Mouse (Mus musculus) liver, adult 2 months (tissue): ENCODE data around the gene Slco1a1. TPM values are rescaled to one million over a fixed set of nuclear protein-coding genes. Genes with fewer than 3 reads are reported as not detected.
"Not testable (repeated sequence)": the region's sequence is repeated elsewhere in the genome, so short reads cannot be mapped to it uniquely, and the experiment has no call there.

ENCODE experiments used
- DNase-seq: peaks from one replicate; pipeline ENCODE4 v3.0.0-alpha.2; 2011; ENCODE audit warnings: low read depth, low spot score; ENCODE audit errors: extremely low read depth
- H3K27ac ChIP-seq: fragments of 200-500 bp; replicated peaks from 2 replicates; pipeline ENCODE4 v1.5.1; 2012; ENCODE audit warnings: low read depth, mild to moderate bottlenecking, control low read depth, inconsistent platforms, low read length; ENCODE audit not compliant: insufficient read depth
- H3K27me3 ChIP-seq: fragments of 200-500 bp; 2 replicates; pipeline ENCODE4 v1.6.1; 2012; ENCODE audit warnings: mild to moderate bottlenecking, moderate library complexity, low read length, inconsistent platforms; ENCODE audit not compliant: control insufficient read depth, insufficient read depth
- H3K36me3 ChIP-seq: fragments of 200-500 bp; 2 replicates; pipeline ENCODE4 v1.6.1; 2012; ENCODE audit warnings: low read length, inconsistent platforms; ENCODE audit not compliant: control insufficient read depth, insufficient read depth
- H3K4me1 ChIP-seq: fragments of 200-500 bp; 2 replicates; pipeline ENCODE4 v1.6.1; 2011; ENCODE audit warnings: low read length; ENCODE audit not compliant: control insufficient read depth, insufficient read depth
- H3K4me3 ChIP-seq: fragments of 200-500 bp; 2 replicates; pipeline ENCODE4 v1.5.1; 2011; ENCODE audit warnings: low read depth, mild to moderate bottlenecking, control low read depth, low read length, moderate library complexity; ENCODE audit not compliant: insufficient read depth
- H3K79me2 ChIP-seq: fragments of 200-500 bp; 2 replicates; pipeline ENCODE4 v1.6.1; 2012; ENCODE audit warnings: inconsistent platforms, mild to moderate bottlenecking, low read length, moderate library complexity; ENCODE audit not compliant: control insufficient read depth, insufficient read depth
- H3K9ac ChIP-seq: fragments of 200-500 bp; 2 replicates; pipeline ENCODE4 v1.6.1; 2012; ENCODE audit warnings: low read depth, mild to moderate bottlenecking, control low read depth, inconsistent platforms, low read length
- CTCF ChIP-seq: fragments of 200-500 bp; IDR thresholded peaks from 2 replicates; pipeline ENCODE4 v1.5.1; 2011; ENCODE audit warnings: low read depth, low read length, control low read depth
- POLR2A ChIP-seq: fragments of 200-500 bp; IDR thresholded peaks from 2 replicates; pipeline ENCODE4 v1.6.1; 2011; ENCODE audit warnings: low read length, control low read depth; ENCODE audit not compliant: insufficient read depth; ENCODE audit errors: extremely low read depth
- WGBS: fragments of 180-500 bp; shearing (Covaris S2); methylation state at CpG from one replicate; pipeline ENCODE4 v1.1.7; 2018; 5-methylcytosine and 5-hydroxymethylcytosine counted together
- polyA plus RNA-seq: library from polyadenylated mRNA; depleted of rRNA; stranded (reverse); fragments of >200 nt; gene quantifications from 2 replicates; pipeline ENCODE4 v1.2.3, GENCODE M21; 2012
- total RNA-seq: library from RNA; depleted of rRNA; stranded (reverse); fragments of >200 nt; gene quantifications from 2 replicates; pipeline ENCODE4 v1.2.3, GENCODE M21; 2014

The Slco1a1 gene
- total and polyA plus RNA-seq, 2 experiments: 12.8 to 251 TPM

DNA sequence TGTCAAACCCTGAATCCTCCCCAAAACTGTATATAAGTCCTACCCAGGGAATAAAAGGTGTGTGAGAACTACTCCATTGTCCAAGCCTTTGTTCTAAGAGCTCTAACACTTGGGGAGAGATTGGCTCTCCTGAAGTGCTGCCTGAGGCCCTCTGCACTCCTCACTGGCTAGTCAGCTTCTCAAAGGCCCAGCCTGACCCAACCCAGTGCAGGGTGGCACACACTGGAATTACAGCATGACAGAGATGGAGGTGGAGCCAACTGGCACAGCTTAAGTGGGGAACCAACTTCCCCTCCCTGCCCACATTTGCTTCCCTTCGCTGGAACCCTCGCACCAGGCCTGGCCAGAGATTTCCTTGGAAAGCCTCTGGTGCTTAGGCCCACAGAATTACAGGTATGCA is 48.6 kb downstream of the Slco1a1 start:
- H3K4me3 ChIP-seq: no peak overlapping the region
- no peak overlapping the region for H3K9ac ChIP-seq
- H3K27ac ChIP-seq: no peak overlapping the region
- no peak for TF ChIP-seq POLR2A
- no peak for TF ChIP-seq CTCF
- peaks cover 1% of the 10 kb centered on the region; the same call in 1 of the 2 replicates for H3K36me3 ChIP-seq
- no peaks in the 10 kb centered on the region for H3K79me2 ChIP-seq
- no peaks in the 10 kb centered on the region for H3K4me1 ChIP-seq
- WGBS: 65% methylated on average over 2 of the region's 2 CpGs
- DNase-seq: no peak
- H3K27me3 ChIP-seq: no peaks in the 10 kb centered on the region

DNA sequence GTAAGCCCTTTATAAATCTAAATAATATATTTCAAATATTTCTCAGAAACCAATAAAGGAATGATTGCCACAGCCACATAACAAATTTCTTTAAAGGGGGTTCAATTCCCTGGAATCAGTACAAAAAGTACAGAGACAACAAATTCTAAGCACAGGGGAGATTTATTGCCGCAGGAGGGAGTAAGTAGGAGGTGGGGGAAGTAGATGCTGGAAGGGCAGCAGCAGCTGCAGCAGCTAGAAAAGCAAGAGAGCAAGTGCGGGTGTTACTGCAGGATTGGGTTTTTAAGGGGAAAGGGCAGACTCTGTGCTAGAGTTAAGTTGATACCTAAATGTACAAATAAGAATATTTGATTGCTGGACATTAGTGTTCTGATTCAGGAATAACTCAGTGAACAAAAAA is 57.0 kb downstream of the Slco1a1 start:
- Histone ChIP-seq H3K27me3 (no peaks in the 10 kb centered on the region), H3K9ac (no peak overlapping the region), H3K36me3 (no peaks in the 10 kb centered on the region), H3K4me3 (no peak overlapping the region), H3K4me1 (no peaks in the 10 kb centered on the region), H3K79me2 (no peaks in the 10 kb centered on the region), H3K27ac (no peak overlapping the region)
- 84% methylated on average over 2 of the region's 2 CpGs for WGBS
- TF ChIP-seq POLR2A: no peak
- TF ChIP-seq CTCF: no peak
- DNase-seq: no peak

- 83% methylated on average over 2 of the region's 2 CpGs for WGBS
- DNase-seq: peak; percentile 47
- no peaks in the 10 kb centered on the region for H3K79me2 ChIP-seq
Observed at GRCm38 (mm10) chr6:141888248-141888647, 58.5 kb downstream of the Slco1a1 start.

DNA sequence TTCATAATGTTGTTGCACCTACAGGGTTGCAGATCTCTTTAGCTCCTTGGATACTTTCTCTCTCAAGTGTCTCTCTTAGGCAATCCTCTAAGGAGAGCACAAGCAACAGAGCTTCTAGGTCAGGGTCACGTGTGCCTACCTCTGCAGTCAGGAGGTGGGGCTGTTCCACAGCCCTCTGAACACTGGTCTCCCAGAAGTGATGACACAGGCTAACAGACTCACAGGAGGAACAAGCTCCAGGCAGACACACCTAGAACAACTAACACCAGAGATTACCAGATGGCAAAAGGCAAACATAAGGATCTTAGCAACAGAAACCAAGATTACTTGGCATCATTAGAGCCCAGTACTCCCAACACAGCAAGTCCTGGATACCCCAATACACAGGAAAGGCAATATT is 64.2 kb downstream of the Slco1a1 start:
- no peaks in the 10 kb centered on the region for H3K79me2 ChIP-seq
- TF ChIP-seq POLR2A: no peak
- TF ChIP-seq CTCF: 0 out of 2 replicates have a peak, but pooled peaks have one; percentile 17
- H3K4me1 ChIP-seq: no peaks in the 10 kb centered on the region
- no peaks in the 10 kb centered on the region for H3K36me3 ChIP-seq
- DNase-seq: peak; percentile 64
- no peaks in the 10 kb centered on the region for H3K27me3 ChIP-seq
- H3K9ac ChIP-seq: no peak overlapping the region
- no peak overlapping the region for H3K4me3 ChIP-seq
- 65% methylated on average over 1 of the region's 1 CpGs for WGBS
- H3K27ac ChIP-seq: no peak overlapping the region

More at GRCm38 (mm10) chr6:141888248-141888647, 58.5 kb downstream of the Slco1a1 start:
- Histone ChIP-seq H3K4me3 (no peak overlapping the region), H3K27ac (no peak overlapping the region), H3K27me3 (no peaks in the 10 kb centered on the region), H3K36me3 (no peaks in the 10 kb centered on the region), H3K9ac (no peak overlapping the region), H3K4me1 (no peaks in the 10 kb centered on the region)
- TF ChIP-seq POLR2A (no peak), CTCF (peak; percentile 20; the same call in 1 of the 2 replicates)

DNA sequence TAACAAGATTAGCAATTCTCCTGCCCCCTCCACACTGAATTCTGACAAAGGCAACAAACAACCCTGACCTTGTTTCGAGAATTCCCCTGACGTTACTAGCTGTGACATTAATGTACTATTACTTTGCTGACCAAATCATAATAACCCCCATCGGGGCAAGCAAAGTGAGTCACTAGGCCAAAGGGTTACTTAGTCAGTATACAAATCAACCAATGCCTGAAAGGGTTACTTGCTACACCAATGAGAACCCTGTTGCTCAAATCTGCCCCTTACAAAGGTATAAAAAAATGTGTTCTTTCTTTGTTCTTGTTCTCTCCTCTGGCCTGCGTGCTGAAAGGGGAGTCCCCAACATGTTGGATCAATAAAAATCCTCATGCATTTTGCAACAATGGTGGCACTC is 71.0 kb downstream of the Slco1a1 start:
- not testable (repeated sequence) for H3K27me3 ChIP-seq, H3K4me1 ChIP-seq, H3K79me2 ChIP-seq, H3K36me3 ChIP-seq
- 38% methylated on average over 4 of the region's 4 CpGs for whole genome bisulfite sequencing
- peak; percentile 83 for DNase-seq
- Histone ChIP-seq H3K27ac (peak overlapping the region; percentile 97), H3K9ac (peak overlapping the region; percentile 84), H3K4me3 (peak overlapping the region; percentile 61)

DNA sequence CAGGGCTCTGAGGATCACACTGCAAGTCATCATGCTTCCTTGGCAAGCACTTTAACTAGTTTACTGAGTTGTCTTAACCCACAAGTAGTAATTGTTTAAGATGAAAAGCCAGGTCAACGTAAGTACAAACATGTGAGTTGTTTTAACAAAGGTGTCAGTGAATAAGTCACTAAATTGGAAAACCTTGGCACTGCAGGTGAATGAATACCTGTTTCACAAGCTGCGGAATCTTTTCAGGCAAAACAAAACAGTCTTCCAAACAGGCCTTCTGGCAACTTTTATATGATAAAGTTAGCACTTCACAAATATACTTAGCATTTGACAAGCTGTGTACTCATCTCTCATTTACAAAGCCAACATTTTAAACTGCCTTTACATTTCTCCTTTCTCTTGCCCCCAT is 75.1 kb downstream of the Slco1a1 start:
- no peak for TF ChIP-seq POLR2A
- TF ChIP-seq CTCF: no peak
- H3K36me3 ChIP-seq: no peaks in the 10 kb centered on the region; the same call in 1 of the 2 replicates
- peaks cover 3% of the 10 kb centered on the region; the same call in 1 of the 2 replicates for H3K79me2 ChIP-seq
- H3K4me3 ChIP-seq: no peak overlapping the region
- H3K9ac ChIP-seq: peak overlapping the region; percentile 53; the same call in 1 of the 2 replicates
- peaks cover 27% of the 10 kb centered on the region for H3K4me1 ChIP-seq
- peak overlapping the region; percentile 86 for H3K27ac ChIP-seq
- 11% methylated on average over 2 of the region's 2 CpGs for WGBS
- H3K27me3 ChIP-seq: no peaks in the 10 kb centered on the region
- DNase-seq: peak; percentile 87
